Mouse (Mus musculus): ENCODE data around the gene Lipe. TPM values are rescaled to one million over a fixed set of nuclear protein-coding genes. Genes with fewer than 3 reads are reported as not detected.

Gene Lipe
- polyA plus RNA-seq, 1 experiment from 2014 or later = 21.4 TPM

GRCm38 (mm10) chr7:25385850-25386555, 12.5 kb downstream of the Lipe start:
- Histone ChIP-seq H3K4me1 (ENCODE audit: insufficient read depth, low read depth, low read length) (peaks cover 48% of the 10 kb centered on the region), H3K27ac (ENCODE audit: low read length) (peak overlapping the region; percentile 83), H3K4me2 (replicated peaks; ENCODE audit: low read depth, low read length) (peak overlapping the region; percentile 8), H3K9ac (replicated peaks; ENCODE audit: low read depth) (0 out of 2 replicates have a peak overlapping the region, but pooled peaks have one; percentile 1), H3K27me3 (replicated peaks; ENCODE audit: insufficient read depth, low read length) (no peaks in the 10 kb centered on the region), H3K9me3 (ENCODE audit: low read length) (no peaks in the 10 kb centered on the region), H3K36me3 (ENCODE audit: insufficient read depth, low read length) (peaks cover 6% of the 10 kb centered on the region; the same call in 1 of the 2 replicates), H3K4me3 (ENCODE audit: low read depth, low read length) (no peak overlapping the region)
- TF ChIP-seq CTCF (IDR thresholded peaks at IDR 0.05) (no peak), EP300 (IDR thresholded peaks at IDR 0.05) (peak; percentile 79)
- ATAC-seq (peak; percentile 77), DNase-seq (ENCODE audit: low spot score) (peak; percentile 96)
- WGBS = 41% methylated on average over 12 of the region's 12 CpGs

- Histone ChIP-seq H3K36me3 (ENCODE audit: insufficient read depth, low read length) (peaks cover 11% of the 10 kb centered on the region; the same call in 1 of the 2 replicates), H3K9me3 (ENCODE audit: low read length) (no peaks in the 10 kb centered on the region), H3K4me1 (ENCODE audit: insufficient read depth, low read depth, low read length) (peaks cover 47% of the 10 kb centered on the region), H3K27ac (ENCODE audit: low read length) (peak overlapping the region; percentile 83), H3K9ac (replicated peaks; ENCODE audit: low read depth) (no peak overlapping the region), H3K27me3 (replicated peaks; ENCODE audit: insufficient read depth, low read length) (no peaks in the 10 kb centered on the region), H3K4me3 (ENCODE audit: low read depth, low read length) (no peak overlapping the region), H3K4me2 (replicated peaks; ENCODE audit: low read depth, low read length) (no peak overlapping the region; the same call in 1 of the 2 replicates)
- TF ChIP-seq CTCF (IDR thresholded peaks at IDR 0.05) = no peak
- no peak for TF ChIP-seq EP300 (IDR thresholded peaks at IDR 0.05)
- ATAC-seq = no peak
- no peak for DNase-seq (ENCODE audit: low spot score)
- 91% methylated on average over 12 of the region's 12 CpGs for WGBS
Measured at GRCm38 (mm10) chr7:25385259-25385658, 13.3 kb downstream of the Lipe start.

DNA sequence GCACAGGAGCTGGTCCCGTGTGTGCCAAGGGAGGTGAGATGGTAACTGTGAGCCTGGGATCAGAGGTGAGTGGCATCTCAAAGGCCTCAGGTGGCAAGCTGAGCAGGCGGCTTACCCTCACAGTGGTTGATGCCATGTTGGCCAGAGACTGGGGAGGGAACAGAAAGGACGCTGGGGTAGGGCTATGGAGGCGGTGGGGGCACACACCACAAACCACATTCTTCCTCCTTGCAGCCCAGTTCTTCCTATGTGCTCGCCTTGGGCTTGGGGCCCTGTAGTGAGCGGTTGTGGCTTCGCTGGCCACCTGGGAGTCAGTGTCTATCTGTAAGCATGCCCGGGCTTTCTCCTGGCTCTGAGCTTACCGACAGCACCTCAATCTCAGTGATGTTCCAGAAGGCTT, 13.7 kb downstream of the Lipe start:
- Histone ChIP-seq H3K9ac (replicated peaks; ENCODE audit: low read depth) (no peak overlapping the region), H3K4me1 (ENCODE audit: insufficient read depth, low read depth, low read length) (peaks cover 42% of the 10 kb centered on the region), H3K9me3 (ENCODE audit: low read length) (no peaks in the 10 kb centered on the region), H3K4me3 (ENCODE audit: low read depth, low read length) (no peak overlapping the region), H3K4me2 (replicated peaks; ENCODE audit: low read depth, low read length) (no peak overlapping the region), H3K27ac (ENCODE audit: low read length) (peak overlapping the region; percentile 83; the same call in 1 of the 2 replicates), H3K27me3 (replicated peaks; ENCODE audit: insufficient read depth, low read length) (no peaks in the 10 kb centered on the region), H3K36me3 (ENCODE audit: insufficient read depth, low read length) (peaks cover 12% of the 10 kb centered on the region; the same call in 1 of the 2 replicates)
- DNase-seq (ENCODE audit: low spot score) = no peak
- WGBS = 81% methylated on average over 9 of the region's 9 CpGs
- no peak for ATAC-seq
- no peak for TF ChIP-seq EP300 (IDR thresholded peaks at IDR 0.05)
- TF ChIP-seq CTCF (IDR thresholded peaks at IDR 0.05) = no peak

DNA sequence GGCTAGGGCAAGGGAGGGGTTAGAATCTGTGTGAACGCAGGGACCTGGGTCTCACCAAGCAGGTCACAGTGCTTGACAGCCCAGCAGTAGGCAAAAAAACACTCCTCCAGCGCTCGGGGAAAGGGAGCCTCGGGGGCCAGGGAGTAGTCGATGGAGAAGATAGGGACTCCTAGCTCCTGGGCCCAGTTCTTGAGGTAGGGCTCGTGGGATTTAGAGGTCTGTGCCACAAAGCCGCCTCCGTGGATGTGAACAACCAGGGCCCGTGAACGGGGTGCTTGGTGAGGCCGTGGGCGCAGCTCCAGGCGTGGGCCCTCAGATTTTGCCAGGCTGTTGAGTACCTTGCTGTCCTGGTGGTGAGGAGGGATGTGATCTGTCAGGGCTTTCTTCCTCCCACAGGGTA, 14.2 kb downstream of the Lipe start:
- H3K4me3 ChIP-seq (ENCODE audit: low read depth, low read length) = no peak overlapping the region
- peaks cover 37% of the 10 kb centered on the region for H3K4me1 ChIP-seq (ENCODE audit: insufficient read depth, low read depth, low read length)
- ATAC-seq = no peak
- 89% methylated on average over 13 of the region's 13 CpGs for WGBS
- no peaks in the 10 kb centered on the region for H3K27me3 ChIP-seq (replicated peaks; ENCODE audit: insufficient read depth, low read length)
- H3K4me2 ChIP-seq (replicated peaks; ENCODE audit: low read depth, low read length) = no peak overlapping the region
- no peaks in the 10 kb centered on the region for H3K9me3 ChIP-seq (ENCODE audit: low read length)
- peaks cover 12% of the 10 kb centered on the region; the same call in 1 of the 2 replicates for H3K36me3 ChIP-seq (ENCODE audit: insufficient read depth, low read length)
- H3K9ac ChIP-seq (replicated peaks; ENCODE audit: low read depth) = no peak overlapping the region
- TF ChIP-seq EP300 (IDR thresholded peaks at IDR 0.05) = no peak
- TF ChIP-seq CTCF (IDR thresholded peaks at IDR 0.05) = no peak
- H3K27ac ChIP-seq (ENCODE audit: low read length) = no peak overlapping the region
- no peak for DNase-seq (ENCODE audit: low spot score)

DNA sequence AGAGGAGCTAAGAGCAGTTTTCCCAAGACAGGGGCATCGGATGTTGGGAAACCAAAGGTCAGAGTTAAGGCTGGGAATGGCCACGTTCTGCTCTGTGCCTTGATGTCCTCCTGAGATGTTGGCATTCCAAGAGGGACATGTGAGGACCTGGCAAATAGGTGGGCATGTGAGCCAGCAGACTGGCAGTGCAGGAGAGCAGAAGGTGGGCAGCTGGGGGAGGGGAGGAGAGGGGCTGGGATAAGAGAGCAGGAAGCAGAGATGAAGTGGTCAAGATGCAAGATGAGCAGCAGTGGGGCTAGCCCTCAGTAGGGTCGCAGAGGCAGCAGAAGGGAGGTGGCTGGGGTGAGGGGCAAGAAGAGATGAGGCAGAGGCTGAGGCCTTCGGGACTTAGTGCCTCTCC, 14.6 kb downstream of the Lipe start:
- Histone ChIP-seq H3K4me3 (ENCODE audit: low read depth, low read length) (no peak overlapping the region), H3K27ac (ENCODE audit: low read length) (no peak overlapping the region), H3K27me3 (replicated peaks; ENCODE audit: insufficient read depth, low read length) (no peaks in the 10 kb centered on the region), H3K4me2 (replicated peaks; ENCODE audit: low read depth, low read length) (no peak overlapping the region), H3K9me3 (ENCODE audit: low read length) (no peaks in the 10 kb centered on the region), H3K36me3 (ENCODE audit: insufficient read depth, low read length) (peaks cover 12% of the 10 kb centered on the region; the same call in 1 of the 2 replicates), H3K4me1 (ENCODE audit: insufficient read depth, low read depth, low read length) (peaks cover 34% of the 10 kb centered on the region), H3K9ac (replicated peaks; ENCODE audit: low read depth) (no peak overlapping the region)
- ATAC-seq (no peak), DNase-seq (ENCODE audit: low spot score) (no peak)
- WGBS = 77% methylated on average over 4 of the region's 4 CpGs
- TF ChIP-seq EP300 (IDR thresholded peaks at IDR 0.05) (no peak), CTCF (IDR thresholded peaks at IDR 0.05) (no peak)

DNA sequence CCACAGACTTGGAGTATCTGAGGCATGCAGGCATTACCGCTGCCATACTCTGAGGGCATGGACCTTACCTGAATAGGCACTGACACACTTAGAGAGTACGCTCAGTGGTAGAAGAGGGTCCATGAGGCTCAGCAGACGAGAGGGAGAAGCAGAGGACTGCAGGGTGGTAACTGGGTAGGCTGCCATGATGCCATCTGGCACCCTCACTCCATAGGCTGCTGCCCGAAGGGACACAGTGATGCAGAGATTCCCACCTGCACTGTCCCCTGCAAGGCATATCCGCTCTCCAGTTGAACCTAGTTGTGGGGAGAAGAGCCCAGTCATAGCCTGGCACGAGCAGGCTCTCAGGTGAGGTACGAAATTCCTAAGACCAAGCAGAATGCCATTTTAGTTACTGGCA, 15.1 kb downstream of the Lipe start:
- 88% methylated on average over 7 of the region's 7 CpGs for WGBS
- no peak for ATAC-seq
- H3K36me3 ChIP-seq (ENCODE audit: insufficient read depth, low read length) = peaks cover 12% of the 10 kb centered on the region; the same call in 1 of the 2 replicates

More for the DNA sequence above, 15.1 kb downstream of the Lipe start:
- Histone ChIP-seq H3K4me1 (ENCODE audit: insufficient read depth, low read depth, low read length) (peaks cover 30% of the 10 kb centered on the region), H3K27ac (ENCODE audit: low read length) (no peak overlapping the region), H3K4me3 (ENCODE audit: low read depth, low read length) (no peak overlapping the region), H3K9me3 (ENCODE audit: low read length) (no peaks in the 10 kb centered on the region), H3K9ac (replicated peaks; ENCODE audit: low read depth) (no peak overlapping the region), H3K27me3 (replicated peaks; ENCODE audit: insufficient read depth, low read length) (no peaks in the 10 kb centered on the region), H3K4me2 (replicated peaks; ENCODE audit: low read depth, low read length) (no peak overlapping the region)
- DNase-seq (ENCODE audit: low spot score) = no peak
- TF ChIP-seq CTCF (IDR thresholded peaks at IDR 0.05) (no peak), EP300 (IDR thresholded peaks at IDR 0.05) (no peak)

Data from lung, postnatal 0 days (tissue).